Mouse (Mus musculus): ENCODE results near the gene Hist2h3c1. TPM values are rescaled to one million over a fixed set of nuclear protein-coding genes. Genes with fewer than 3 reads are reported as not detected.
"Not testable (repeated sequence)": the region's sequence is repeated elsewhere in the genome, so short reads cannot be mapped to it uniquely, and the experiment has no call there.

Gene Hist2h3c1
- polyA plus RNA-seq, 1 experiment from 2014 or later, result not detected

DNA sequence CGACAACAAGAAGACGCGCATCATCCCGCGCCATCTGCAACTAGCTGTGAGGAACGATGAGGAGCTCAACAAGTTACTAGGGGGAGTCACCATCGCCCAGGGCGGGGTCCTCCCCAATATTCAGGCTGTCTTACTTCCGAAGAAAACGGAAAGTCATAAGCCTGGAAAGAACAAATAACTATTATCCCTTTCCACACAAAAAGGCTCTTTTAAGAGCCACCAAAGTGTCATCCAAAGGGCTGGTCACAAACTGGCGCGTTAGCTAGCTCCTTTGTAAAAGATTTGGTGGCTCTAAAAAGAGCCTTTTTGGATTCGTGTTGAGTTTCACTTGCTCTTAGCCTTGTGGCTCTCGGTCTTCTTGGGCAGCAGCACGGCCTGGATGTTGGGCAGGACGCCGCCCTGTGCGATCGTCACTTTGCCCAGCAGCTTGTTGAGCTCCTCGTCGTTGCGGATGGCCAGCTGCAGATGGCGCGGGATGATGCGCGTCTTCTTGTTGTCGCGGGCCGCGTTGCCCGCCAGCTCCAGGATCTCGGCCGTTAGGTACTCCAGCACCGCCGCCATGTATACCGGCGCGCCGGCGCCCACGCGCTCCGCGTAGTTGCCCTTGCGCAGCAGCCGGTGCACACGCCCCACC lies 26.2 kb upstream of the Hist2h3c1 start:
- Histone ChIP-seq H3K4me2 (ENCODE audit: low read length) (peak overlapping the region; percentile 86), H3K4me3 (replicated peaks; ENCODE audit: low read length) (peak overlapping the region; percentile 72), H3K4me1 (replicated peaks; ENCODE audit: control insufficient read depth, insufficient read depth, low read length) (peaks cover 19% of the 10 kb centered on the region), H3K9ac (replicated peaks; ENCODE audit: low read depth, low read length) (peak overlapping the region; percentile 76), H3K27ac (ENCODE audit: low read length) (peak overlapping the region; percentile 98)
- H3K9me3 ChIP-seq (ENCODE audit: control insufficient read depth, low read length); H3K27me3 ChIP-seq (replicated peaks; ENCODE audit: control insufficient read depth, insufficient read depth, low read length); H3K36me3 ChIP-seq (ENCODE audit: control insufficient read depth, insufficient read depth): not testable (repeated sequence)
- under 1% methylated on average over 24 of the region's 47 CpGs for WGBS
- ATAC-seq, result peak; percentile 3; the same call in 1 of the 2 replicates

DNA sequence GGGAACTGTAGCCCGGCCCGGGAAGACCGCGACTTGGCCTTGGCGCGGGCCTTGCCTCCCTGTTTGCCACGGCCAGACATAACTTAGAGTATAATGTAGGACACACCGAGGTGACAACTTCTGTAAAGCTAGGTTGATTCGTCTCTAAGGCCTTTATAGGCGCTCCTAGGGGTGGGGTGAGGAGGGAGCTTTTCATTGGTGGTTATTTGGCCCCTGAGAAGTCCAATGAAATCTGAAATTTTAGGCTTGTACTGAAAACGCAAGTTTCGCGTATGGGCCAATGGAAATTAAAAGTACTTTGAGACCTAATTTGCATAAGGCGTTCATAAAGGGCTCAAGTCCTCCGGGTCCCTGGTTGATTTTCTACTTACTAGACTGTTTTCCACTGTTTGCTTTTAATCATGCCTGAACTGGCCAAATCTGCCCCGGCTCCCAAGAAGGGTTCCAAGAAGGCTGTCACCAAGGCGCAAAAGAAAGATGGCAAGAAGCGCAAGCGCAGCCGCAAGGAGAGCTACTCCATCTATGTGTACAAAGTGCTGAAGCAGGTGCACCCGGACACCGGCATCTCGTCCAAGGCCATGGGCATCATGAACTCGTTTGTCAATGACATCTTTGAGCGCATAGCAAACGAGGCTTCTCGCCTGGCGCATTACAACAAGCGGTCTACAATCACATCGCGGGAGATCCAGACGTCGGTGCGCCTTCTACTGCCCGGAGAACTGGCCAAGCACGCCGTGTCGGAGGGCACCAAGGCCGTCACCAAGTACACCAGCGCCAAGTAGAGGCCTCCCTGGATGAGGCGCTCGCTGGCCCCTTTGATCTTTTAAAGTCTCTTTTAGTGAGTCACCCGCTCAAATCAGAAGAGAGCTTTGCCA lies 25.5 kb upstream of the Hist2h3c1 start, which contains the start of the genes Hist2h2ac and Hist2h2be:
Gene Hist2h2ac (minus strand): TSS at position 116 of the 875 bp plus-strand sequence.
Gene Hist2h2be (plus strand): TSS at position 355 of the 875 bp plus-strand sequence.
- Histone ChIP-seq H3K27me3 (replicated peaks; ENCODE audit: control insufficient read depth, insufficient read depth, low read length) (no peaks in the 10 kb centered on the region), H3K9ac (replicated peaks; ENCODE audit: low read depth, low read length) (peak within 1 kb of the TSS; percentile 76), H3K4me3 (replicated peaks; ENCODE audit: low read length) (peak within 1 kb of the TSS; percentile 72), H3K4me2 (ENCODE audit: low read length) (peak within 1 kb of the TSS; percentile 86), H3K4me1 (replicated peaks; ENCODE audit: control insufficient read depth, insufficient read depth, low read length) (peaks cover 23% of the 10 kb centered on the region), H3K36me3 (ENCODE audit: control insufficient read depth, insufficient read depth) (no peaks in the 10 kb centered on the region), H3K27ac (ENCODE audit: low read length) (peak within 1 kb of the TSS; percentile 98), H3K9me3 (ENCODE audit: control insufficient read depth, low read length) (no peaks in the 10 kb centered on the region)
- WGBS, result under 1% methylated on average over 43 of the region's 43 CpGs
- ATAC-seq, result peak; percentile 80

- H3K36me3 ChIP-seq (ENCODE audit: control insufficient read depth, insufficient read depth), result no peaks in the 10 kb centered on the region
- WGBS, result 4% methylated on average over 9 of the region's 9 CpGs
- H3K4me3 ChIP-seq (replicated peaks; ENCODE audit: low read length), result peak overlapping the region; percentile 72
- H3K4me1 ChIP-seq (replicated peaks; ENCODE audit: control insufficient read depth, insufficient read depth, low read length), result peaks cover 25% of the 10 kb centered on the region
- no peak for ATAC-seq
- no peaks in the 10 kb centered on the region for H3K27me3 ChIP-seq (replicated peaks; ENCODE audit: control insufficient read depth, insufficient read depth, low read length)
- H3K27ac ChIP-seq (ENCODE audit: low read length), result peak overlapping the region; percentile 98
- H3K9ac ChIP-seq (replicated peaks; ENCODE audit: low read depth, low read length), result peak overlapping the region; percentile 68
- no peaks in the 10 kb centered on the region for H3K9me3 ChIP-seq (ENCODE audit: control insufficient read depth, low read length)
- peak overlapping the region; percentile 86 for H3K4me2 ChIP-seq (ENCODE audit: low read length)
These were observed 24.8 kb upstream of the Hist2h3c1 start for GRCm38 (mm10) chr3:96221640-96222038.

DNA sequence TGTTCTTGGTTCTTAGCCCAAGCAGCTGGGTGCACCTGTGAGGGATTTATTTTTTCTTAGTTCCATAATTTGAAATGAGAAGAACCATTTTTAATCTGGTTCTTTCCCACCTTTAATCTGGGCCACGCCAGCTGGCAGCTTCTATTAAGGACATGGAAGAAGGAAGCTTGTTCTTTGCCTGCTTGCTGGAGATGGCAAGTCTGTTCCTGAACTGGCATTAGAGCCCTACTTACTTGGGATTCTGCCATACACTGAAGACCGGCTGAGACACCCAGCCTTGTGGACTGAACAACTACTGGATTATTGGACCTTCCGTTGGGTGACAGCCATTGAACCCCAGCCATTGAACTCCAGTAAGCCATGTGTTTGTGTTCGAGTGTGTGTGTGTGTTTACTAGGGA lies 23.7 kb upstream of the Hist2h3c1 start:
- H3K9ac ChIP-seq (replicated peaks; ENCODE audit: low read depth, low read length), result no peak overlapping the region
- peak overlapping the region; percentile 86 for H3K4me2 ChIP-seq (ENCODE audit: low read length)
- no peaks in the 10 kb centered on the region for H3K36me3 ChIP-seq (ENCODE audit: control insufficient read depth, insufficient read depth)
- peaks cover 25% of the 10 kb centered on the region for H3K4me1 ChIP-seq (replicated peaks; ENCODE audit: control insufficient read depth, insufficient read depth, low read length)
- no peak overlapping the region for H3K4me3 ChIP-seq (replicated peaks; ENCODE audit: low read length)
- H3K27ac ChIP-seq (ENCODE audit: low read length), result no peak overlapping the region
- no peaks in the 10 kb centered on the region for H3K27me3 ChIP-seq (replicated peaks; ENCODE audit: control insufficient read depth, insufficient read depth, low read length)
- 76% methylated on average over 4 of the region's 4 CpGs for WGBS
- H3K9me3 ChIP-seq (ENCODE audit: control insufficient read depth, low read length), result no peaks in the 10 kb centered on the region
- ATAC-seq, result no peak

DNA sequence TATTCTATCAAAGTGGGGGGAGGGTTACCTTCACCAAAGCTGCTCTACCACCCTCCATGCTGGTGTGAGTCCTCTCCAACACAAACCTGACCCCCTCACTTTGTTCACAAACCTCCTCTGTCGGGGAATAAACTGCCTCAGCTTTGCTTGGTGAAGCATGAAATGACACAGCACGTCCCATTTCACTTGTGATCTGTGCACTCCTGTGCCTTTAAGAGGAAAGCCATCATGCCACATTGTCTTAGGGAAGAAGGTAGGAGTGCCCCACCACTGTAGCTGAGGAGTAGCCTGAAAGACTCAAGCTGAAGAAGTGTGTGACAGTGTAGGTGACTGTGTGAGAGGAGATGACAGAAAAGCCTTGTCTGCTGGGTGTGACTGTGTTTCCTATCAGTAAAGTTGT lies 21.1 kb upstream of the Hist2h3c1 start:
- H3K4me3 ChIP-seq (replicated peaks; ENCODE audit: low read length), result no peak overlapping the region
- H3K27ac ChIP-seq (ENCODE audit: low read length), result no peak overlapping the region
- H3K9ac ChIP-seq (replicated peaks; ENCODE audit: low read depth, low read length), result no peak overlapping the region
- H3K9me3 ChIP-seq (ENCODE audit: control insufficient read depth, low read length), result no peaks in the 10 kb centered on the region
- 11% methylated on average over 2 of the region's 2 CpGs for WGBS
- no peak overlapping the region for H3K4me2 ChIP-seq (ENCODE audit: low read length)
- H3K4me1 ChIP-seq (replicated peaks; ENCODE audit: control insufficient read depth, insufficient read depth, low read length), result peaks cover 19% of the 10 kb centered on the region
- ATAC-seq, result no peak
- no peaks in the 10 kb centered on the region for H3K36me3 ChIP-seq (ENCODE audit: control insufficient read depth, insufficient read depth)
- no peaks in the 10 kb centered on the region for H3K27me3 ChIP-seq (replicated peaks; ENCODE audit: control insufficient read depth, insufficient read depth, low read length)

- H3K36me3 ChIP-seq (ENCODE audit: control insufficient read depth, insufficient read depth), result no peaks in the 10 kb centered on the region
- H3K27me3 ChIP-seq (replicated peaks; ENCODE audit: control insufficient read depth, insufficient read depth, low read length), result no peaks in the 10 kb centered on the region
- H3K9me3 ChIP-seq (ENCODE audit: control insufficient read depth, low read length), result no peaks in the 10 kb centered on the region
- H3K4me1 ChIP-seq (replicated peaks; ENCODE audit: control insufficient read depth, insufficient read depth, low read length), result peaks cover 11% of the 10 kb centered on the region
- H3K4me2 ChIP-seq (ENCODE audit: low read length), result no peak overlapping the region
- no peak overlapping the region for H3K27ac ChIP-seq (ENCODE audit: low read length)
- ATAC-seq, result no peak
- H3K9ac ChIP-seq (replicated peaks; ENCODE audit: low read depth, low read length), result no peak overlapping the region
- no peak overlapping the region for H3K4me3 ChIP-seq (replicated peaks; ENCODE audit: low read length)
- 75% methylated on average over 8 of the region's 8 CpGs for WGBS
These were observed 19.5 kb upstream of the Hist2h3c1 start for GRCm38 (mm10) chr3:96226695-96227648.

DNA sequence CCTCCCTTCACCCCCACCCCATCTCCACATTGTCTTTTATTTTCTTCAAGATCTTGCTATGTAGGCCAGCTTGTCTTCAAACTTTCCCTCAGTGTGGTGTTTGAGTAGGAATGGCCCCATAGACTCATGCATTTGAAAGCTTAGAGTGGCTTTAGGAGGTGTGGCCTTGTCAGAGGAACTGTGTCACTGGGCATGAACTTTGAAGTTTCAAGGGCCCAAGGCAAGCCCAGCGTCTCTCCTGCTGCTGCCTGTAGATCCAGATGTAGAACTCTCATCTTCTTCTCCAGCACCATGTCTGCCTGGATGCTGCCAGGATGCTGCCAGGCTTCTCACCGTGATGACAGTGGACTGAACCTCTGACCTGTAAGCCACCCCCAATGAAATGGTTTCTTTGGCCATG lies 17.7 kb upstream of the Hist2h3c1 start:
- no peak for ATAC-seq
- no peaks in the 10 kb centered on the region for H3K36me3 ChIP-seq (ENCODE audit: control insufficient read depth, insufficient read depth)
- no peak overlapping the region for H3K9ac ChIP-seq (replicated peaks; ENCODE audit: low read depth, low read length)
- H3K4me3 ChIP-seq (replicated peaks; ENCODE audit: low read length), result no peak overlapping the region
- H3K27ac ChIP-seq (ENCODE audit: low read length), result no peak overlapping the region
- 84% methylated on average over 2 of the region's 2 CpGs for WGBS
- no peaks in the 10 kb centered on the region for H3K9me3 ChIP-seq (ENCODE audit: control insufficient read depth, low read length)
- H3K4me2 ChIP-seq (ENCODE audit: low read length), result no peak overlapping the region
- peaks cover 6% of the 10 kb centered on the region for H3K4me1 ChIP-seq (replicated peaks; ENCODE audit: control insufficient read depth, insufficient read depth, low read length)
- no peaks in the 10 kb centered on the region for H3K27me3 ChIP-seq (replicated peaks; ENCODE audit: control insufficient read depth, insufficient read depth, low read length)

GRCm38 (mm10) chr3:96230404-96230803 lies 16.1 kb upstream of the Hist2h3c1 start:
- Histone ChIP-seq H3K27ac (ENCODE audit: low read length) (no peak overlapping the region), H3K4me2 (ENCODE audit: low read length) (no peak overlapping the region), H3K36me3 (ENCODE audit: control insufficient read depth, insufficient read depth) (no peaks in the 10 kb centered on the region), H3K9ac (replicated peaks; ENCODE audit: low read depth, low read length) (no peak overlapping the region), H3K27me3 (replicated peaks; ENCODE audit: control insufficient read depth, insufficient read depth, low read length) (no peaks in the 10 kb centered on the region), H3K4me3 (replicated peaks; ENCODE audit: low read length) (no peak overlapping the region), H3K9me3 (ENCODE audit: control insufficient read depth, low read length) (no peaks in the 10 kb centered on the region), H3K4me1 (replicated peaks; ENCODE audit: control insufficient read depth, insufficient read depth, low read length) (peaks cover 6% of the 10 kb centered on the region; the same call in 1 of the 2 replicates)
- WGBS, result 85% methylated on average over 2 of the region's 2 CpGs
- ATAC-seq, result no peak
